Mouse (Mus musculus) heart, adult 2 months (tissue): ENCODE measurements around the gene Timeless. TPM values are rescaled to one million over a fixed set of nuclear protein-coding genes. Genes with fewer than 3 reads are reported as not detected.
"Not testable (repeated sequence)": the region's sequence is repeated elsewhere in the genome, so short reads cannot be mapped to it uniquely, and the experiment has no call there.

ENCODE experiments used
- DNase-seq, 2 experiments: peaks; one replicate each; pipeline ENCODE4 v3.0.0; 2021
- H3K27ac ChIP-seq: fragments of 200-600 bp; 2 replicates; pipeline ENCODE4 v1.8.1; 2022
- H3K27me3 ChIP-seq: fragments of 200-500 bp; 2 replicates; pipeline ENCODE4 v1.6.1; 2012; ENCODE audit warnings: mild to moderate bottlenecking, low read length, inconsistent platforms, mixed read lengths; ENCODE audit not compliant: control insufficient read depth, insufficient read depth
- H3K36me3 ChIP-seq: fragments of 200-500 bp; 2 replicates; pipeline ENCODE4 v1.6.1; 2012; ENCODE audit warnings: low read length, inconsistent platforms; ENCODE audit not compliant: control insufficient read depth, insufficient read depth
- H3K4me1 ChIP-seq: fragments of 200-500 bp; 2 replicates; pipeline ENCODE4 v1.6.1; 2011; ENCODE audit warnings: low read length; ENCODE audit not compliant: control insufficient read depth, insufficient read depth
- H3K4me3 ChIP-seq: fragments of 200-600 bp; 2 replicates; pipeline ENCODE4 v1.8.1; 2022
- H3K79me2 ChIP-seq: fragments of 200-500 bp; replicated peaks from 2 replicates; pipeline ENCODE4 v1.6.1; 2012; ENCODE audit warnings: mild to moderate bottlenecking, inconsistent platforms, low read length, moderate library complexity, mixed read lengths; ENCODE audit not compliant: control insufficient read depth, insufficient read depth
- H3K9ac ChIP-seq: fragments of 200-500 bp; 2 replicates; pipeline ENCODE4 v1.6.1; 2012; ENCODE audit warnings: low read depth, mild to moderate bottlenecking, control low read depth, inconsistent platforms, low read length, mixed read lengths
- CTCF ChIP-seq: fragments of 200-600 bp; IDR thresholded peaks from 2 replicates; pipeline ENCODE4 v1.8.1; 2022; ENCODE audit warnings: antibody characterized with exemption, mild to moderate bottlenecking, moderate library complexity
- EP300 ChIP-seq: fragments of 200-500 bp; IDR thresholded peaks from 2 replicates; pipeline ENCODE4 v1.6.1; 2011; ENCODE audit warnings: low read depth, low read length, control low read depth; ENCODE audit not compliant: insufficient read depth
- POLR2A ChIP-seq: fragments of 200-500 bp; IDR thresholded peaks from 2 replicates; pipeline ENCODE4 v1.6.1; 2011; ENCODE audit warnings: mild to moderate bottlenecking, low read depth, low read length, control low read depth; ENCODE audit not compliant: insufficient read depth
- WGBS: fragments of 180-500 bp; shearing (Covaris S2); methylation state at CpG from one replicate; pipeline ENCODE4 v1.1.7; 2018; 5-methylcytosine and 5-hydroxymethylcytosine counted together
- intact Hi-C: fragments of 180-260 bp; cut with DNase I; formaldehyde crosslinking; loops from one replicate; pipeline ENCODE4 v1.15.1; 2025
- polyA plus RNA-seq: library from polyadenylated mRNA; depleted of rRNA; stranded (reverse); fragments of >200 nt; gene quantifications from 2 replicates; pipeline ENCODE4 v1.2.3, GENCODE M21; 2012
- total RNA-seq, 2 experiments: library from RNA; stranded (reverse); gene quantifications; 2 replicates each; pipeline ENCODE4 v1.2.3; 2021

Timeless gene
- total and polyA plus RNA-seq, 3 experiments: 5.7 to 7.6 (median 6.5) TPM

- Histone ChIP-seq H3K9ac (peak overlapping the region; percentile 90), H3K79me2 (no peaks in the 10 kb centered on the region; the same call in 1 of the 2 replicates), H3K4me3 (peak overlapping the region; percentile 88), H3K4me1 (peaks cover 5% of the 10 kb centered on the region), H3K27me3 (no peaks in the 10 kb centered on the region), H3K27ac (peak overlapping the region; percentile 73), H3K36me3 (peaks cover 5% of the 10 kb centered on the region; the same call in 1 of the 2 replicates)
- 29% methylated on average over 7 of the region's 7 CpGs for WGBS
- no peak for TF ChIP-seq POLR2A
- TF ChIP-seq EP300: no peak
- TF ChIP-seq CTCF: peak; percentile 31
- intact Hi-C loops: no loop called here
- DNase-seq: no peak
Observed at GRCm38 (mm10) chr10:128270866-128271265, 39.0 kb downstream of the Timeless start.

- Histone ChIP-seq H3K4me3 (no peak overlapping the region), H3K36me3 (peaks cover 5% of the 10 kb centered on the region; the same call in 1 of the 2 replicates), H3K9ac (no peak overlapping the region), H3K27me3 (no peaks in the 10 kb centered on the region), H3K27ac (no peak overlapping the region), H3K79me2 (no peaks in the 10 kb centered on the region; the same call in 1 of the 2 replicates), H3K4me1 (peaks cover 5% of the 10 kb centered on the region)
- WGBS: 55% methylated on average over 2 of the region's 2 CpGs
- no peak for DNase-seq
- intact Hi-C loops: no loop called here
- peak; percentile 57 for TF ChIP-seq CTCF
- TF ChIP-seq EP300: no peak
- no peak for TF ChIP-seq POLR2A
Observed at GRCm38 (mm10) chr10:128271883-128272282, 40.0 kb downstream of the Timeless start.

GRCm38 (mm10) chr10:128272819-128273439 is 41.1 kb downstream of the Timeless start:
- H3K36me3 ChIP-seq, DNase-seq, H3K4me3 ChIP-seq, H3K79me2 ChIP-seq, H3K9ac ChIP-seq, H3K4me1 ChIP-seq, H3K27ac ChIP-seq, H3K27me3 ChIP-seq, intact Hi-C loops: not testable (repeated sequence)
- peak; percentile 40 for TF ChIP-seq CTCF
- 93% methylated on average over 7 of the region's 7 CpGs for WGBS

- intact Hi-C loops, H3K9ac ChIP-seq, H3K27ac ChIP-seq, H3K4me3 ChIP-seq, H3K27me3 ChIP-seq, H3K4me1 ChIP-seq, DNase-seq, H3K79me2 ChIP-seq, H3K36me3 ChIP-seq: not testable (repeated sequence)
- 83% methylated on average over 1 of the region's 1 CpGs for WGBS
Observed at GRCm38 (mm10) chr10:128275374-128275773, 43.5 kb downstream of the Timeless start.

- Histone ChIP-seq H3K9ac (no peak overlapping the region), H3K4me1 (no peaks in the 10 kb centered on the region), H3K27me3 (no peaks in the 10 kb centered on the region), H3K4me3 (no peak overlapping the region), H3K36me3 (no peaks in the 10 kb centered on the region), H3K27ac (no peak overlapping the region), H3K79me2 (no peaks in the 10 kb centered on the region)
- 71% methylated on average over 6 of the region's 6 CpGs for WGBS
- DNase-seq: no peak
- no peak for TF ChIP-seq EP300
- TF ChIP-seq CTCF: no peak
- TF ChIP-seq POLR2A: no peak
- intact Hi-C loops: no loop called here
Observed at GRCm38 (mm10) chr10:128278158-128278557, 46.3 kb downstream of the Timeless start.

GRCm38 (mm10) chr10:128280943-128281342 is 49.1 kb downstream of the Timeless start:
- H3K79me2 ChIP-seq: no peaks in the 10 kb centered on the region
- no peak for TF ChIP-seq EP300
- TF ChIP-seq CTCF: no peak
- no peak for TF ChIP-seq POLR2A
- no peak overlapping the region for H3K27ac ChIP-seq
- DNase-seq: no peak
- no peaks in the 10 kb centered on the region for H3K4me1 ChIP-seq
- no peaks in the 10 kb centered on the region for H3K36me3 ChIP-seq
- H3K4me3 ChIP-seq: no peak overlapping the region
- no peaks in the 10 kb centered on the region for H3K27me3 ChIP-seq
- intact Hi-C loops: loop anchor here (10.0 kb wide), 1 partner anchor 146 kb away; no protein-coding TSS in a partner anchor
- no peak overlapping the region for H3K9ac ChIP-seq
- 88% methylated on average over 6 of the region's 6 CpGs for WGBS
